Comparison of ENCODE assay signal across 10 mouse cellular contexts in genomic region chr2:163889411-163889810, GRCm38 (mm10). TPM values are rescaled to one million over a fixed set of nuclear protein-coding genes. Genes with fewer than 3 reads are reported as not detected.
A peak's percentile ranks its signal among the peaks of the same experiment; 100 is the strongest.
DNase-seq lines count a peak whose midpoint lies in the region; ATAC-seq lines count a peak whose summit lies in the region.
"Had no signal": no experiment of that assay in that cellular context is flagged by ENCODE, and none has a peak within 500 bp of the region (broad histone marks: within the 10 kb centered on the region; RNA-seq: fewer than 3 reads in every experiment).

No protein-coding gene starts in this region.

- H3K4me1 ChIP-seq in liver, embryonic 11.5 days (replicated peaks; ENCODE audit: control insufficient read depth, insufficient read depth, low read length) = no peaks in the 10 kb centered on the region
- H3K4me1 ChIP-seq: embryonic facial prominence, embryonic 15.5 days; lung, embryonic 15.5 days; stomach, embryonic 15.5 days had no signal

- no peaks in the 10 kb centered on the region for H3K9me3 ChIP-seq in liver, embryonic 11.5 days (ENCODE audit: control insufficient read depth, low read length)
- H3K9me3 ChIP-seq: embryonic facial prominence, embryonic 15.5 days; lung, embryonic 15.5 days; stomach, embryonic 15.5 days had no signal

- WGBS in liver, embryonic 11.5 days = 35% methylated on average over 6 of the region's 6 CpGs

- H3K27ac ChIP-seq in liver, embryonic 11.5 days (ENCODE audit: low read depth, low read length) = no peak overlapping the region
- H3K27ac ChIP-seq: embryonic facial prominence, embryonic 15.5 days; lung, embryonic 15.5 days; stomach, embryonic 15.5 days had no signal

- no peaks in the 10 kb centered on the region for H3K36me3 ChIP-seq in liver, embryonic 11.5 days (ENCODE audit: control insufficient read depth, insufficient read depth, low read length)
- H3K36me3 ChIP-seq: embryonic facial prominence, embryonic 15.5 days; lung, embryonic 15.5 days; stomach, embryonic 15.5 days had no signal

- no peak overlapping the region for H3K9ac ChIP-seq in liver, embryonic 11.5 days (ENCODE audit: low read depth, low read length)
- H3K9ac ChIP-seq: embryonic facial prominence, embryonic 15.5 days; lung, embryonic 15.5 days; stomach, embryonic 15.5 days had no signal

- no peak overlapping the region for H3K4me2 ChIP-seq in liver, embryonic 11.5 days
- H3K4me2 ChIP-seq: embryonic facial prominence, embryonic 15.5 days; lung, embryonic 15.5 days; stomach, embryonic 15.5 days had no signal

- no peak overlapping the region for H3K4me3 ChIP-seq in liver, embryonic 11.5 days (ENCODE audit: low read depth, low read length)
- H3K4me3 ChIP-seq: embryonic facial prominence, embryonic 15.5 days; lung, embryonic 15.5 days; stomach, embryonic 15.5 days had no signal

- no peak for ATAC-seq in liver, embryonic 11.5 days (replicated peaks; ENCODE audit: low FRiP score)

- peak; percentile 23 for DNase-seq in lung, postnatal 10 days
- DNase-seq in lung, postnatal 36 days = no peak
- peak; percentile 39 for DNase-seq in NIH3T3 (ENCODE audit: low read depth)
- DNase-seq in c-Kit-positive CD71-positive TER-119-negative erythroid progenitor cells, embryonic 14.5 days (ENCODE audit: low read depth) = peak; percentile 3
- DNase-seq in liver, embryonic 11.5 days (ENCODE audit: low spot score) = peak; percentile 44
- no peak for DNase-seq in c-Kit-positive CD71-positive TER-119-positive erythroid progenitor cells, embryonic 14.5 days (ENCODE audit: low spot score)
- DNase-seq in cerebellum, postnatal 25 days = no peak

- H3K27me3 ChIP-seq in liver, embryonic 11.5 days (replicated peaks; ENCODE audit: control insufficient read depth, insufficient read depth, low read length) = no peaks in the 10 kb centered on the region
- H3K27me3 ChIP-seq: embryonic facial prominence, embryonic 15.5 days; lung, embryonic 15.5 days; stomach, embryonic 15.5 days had no signal

RNA-seq across cellular contexts. Expression of gene Rims4, which starts 29.1 kb away (rescaled TPM):
- polyA plus RNA-seq in liver, embryonic 11.5 days (2014; fragmentation: Nextera tagmentation; extraction: Ambion mirVana) = 0.08 and 0.11 TPM in 2 replicates

RNA-seq across cellular contexts. Expression of gene Kcnk15, which starts 36.0 kb away (rescaled TPM):
- polyA plus RNA-seq in liver, embryonic 11.5 days (2014; fragmentation: Nextera tagmentation; extraction: Ambion mirVana) = not detected in 2 replicates
- polyA plus RNA-seq: embryonic facial prominence, embryonic 15.5 days; lung, embryonic 15.5 days; stomach, embryonic 15.5 days had no signal

Comparison
In these comparisons a context has a peak if more than half of its experiments do, and no peak if none do; other contexts are left out.
1. DNase-seq: peak in lung, postnatal 10 days (single experiment), NIH3T3 (single experiment), c-Kit-positive CD71-positive TER-119-negative erythroid progenitor cells, embryonic 14.5 days (single experiment) and liver, embryonic 11.5 days (single experiment); none in lung, postnatal 36 days (single experiment), c-Kit-positive CD71-positive TER-119-positive erythroid progenitor cells, embryonic 14.5 days (single experiment) and cerebellum, postnatal 25 days (0 of 2).